Mouse (Mus musculus): ENCODE data around the gene Npr2. TPM values are rescaled to one million over a fixed set of nuclear protein-coding genes. Genes with fewer than 3 reads are reported as not detected.
A peak's percentile ranks its signal among the peaks of the same experiment; 100 is the strongest.

The Npr2 gene
- total and polyA plus RNA-seq, 3 experiments: 0.38 to 0.49 TPM; not detected in 1

DNA sequence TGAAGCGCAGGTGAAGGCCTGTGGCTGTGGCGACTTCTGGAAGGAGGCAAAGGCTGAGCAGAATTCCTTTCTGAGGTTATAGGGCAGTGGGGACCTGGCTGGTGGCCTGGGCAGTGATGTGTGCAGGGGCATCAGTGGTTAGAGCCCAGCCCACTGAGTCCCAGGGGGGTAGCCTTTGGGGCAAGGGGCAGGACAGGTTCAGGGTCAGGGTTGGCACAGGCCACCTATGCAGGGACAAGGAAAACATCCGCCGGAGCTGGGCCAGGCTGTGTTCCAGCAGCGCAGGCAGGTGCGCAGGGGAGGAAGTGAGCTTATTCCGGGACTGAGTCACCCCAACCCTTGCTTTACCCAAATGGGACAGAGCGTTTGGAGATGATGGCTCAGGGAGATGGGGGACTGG lies 45.3 kb upstream of the Npr2 start:
- peaks cover 32 to 60% of the 10 kb centered on the region in 2 experiments for H3K36me3 ChIP-seq (replicated peaks in 1 of 2; ENCODE audit: control insufficient read depth in 1 of 2, insufficient read depth in 1 of 2, low read length in 1 of 2)
- H3K9me3 ChIP-seq (replicated peaks; ENCODE audit: low read length): no peaks in the 10 kb centered on the region
- no peak overlapping the region for H3K9ac ChIP-seq (ENCODE audit: insufficient read depth, low read depth)
- no peak for TF ChIP-seq MYC (IDR thresholded peaks at IDR 0.05; ENCODE audit: low read depth, low read length)
- TF ChIP-seq ETS1 (conservative IDR thresholded peaks at IDR 0.05; ENCODE audit: low read depth, low read length): no peak
- TF ChIP-seq POLR2A (IDR thresholded peaks at IDR 0.05; ENCODE audit: low read depth, low read length): no peak
- in situ Hi-C loops (cut with MboI; ENCODE audit: low pct_ligation_motif_present, low pct_unique_long_range_greater_than_20kb, low sequenced_read_pairs): no loop called here
- H3K4me1 ChIP-seq (ENCODE audit: control insufficient read depth in 1 of 2, insufficient read depth in 2 of 2): peaks cover 0 to 10% of the 10 kb centered on the region in 2 experiments; a peak in 2 of 4 replicates
- H3K4me3 ChIP-seq (replicated peaks in 1 of 3; ENCODE audit: low read depth in 2 of 3, low read length in 2 of 3, poor library complexity in 1 of 3): no peak overlapping the region
- dilution Hi-C loops (cut with MboI; ENCODE audit: extremely low pct_ligation_motif_present, extremely low pct_unique_long_range_greater_than_20kb, low sequenced_read_pairs): no loop called here
- H3K27me3 ChIP-seq (replicated peaks): no peaks in the 10 kb centered on the region
- no peaks in the 10 kb centered on the region for H3K79me2 ChIP-seq (replicated peaks; ENCODE audit: control insufficient read depth, extremely low read depth, insufficient read depth, poor library complexity, severe bottlenecking)
- DNase-seq (ENCODE audit: extremely low read depth): no peak
- no peak overlapping the region for H3K4me2 ChIP-seq (ENCODE audit: insufficient read depth, low read depth, poor library complexity, severe bottlenecking)
- H3K27ac ChIP-seq (ENCODE audit: insufficient read depth, low read depth): no peak overlapping the region

GRCm38 (mm10) chr4:43587681-43588080 lies 44.1 kb upstream of the Npr2 start:
- in situ Hi-C loops (cut with MboI; ENCODE audit: low pct_ligation_motif_present, low pct_unique_long_range_greater_than_20kb, low sequenced_read_pairs): no loop called here

DNA sequence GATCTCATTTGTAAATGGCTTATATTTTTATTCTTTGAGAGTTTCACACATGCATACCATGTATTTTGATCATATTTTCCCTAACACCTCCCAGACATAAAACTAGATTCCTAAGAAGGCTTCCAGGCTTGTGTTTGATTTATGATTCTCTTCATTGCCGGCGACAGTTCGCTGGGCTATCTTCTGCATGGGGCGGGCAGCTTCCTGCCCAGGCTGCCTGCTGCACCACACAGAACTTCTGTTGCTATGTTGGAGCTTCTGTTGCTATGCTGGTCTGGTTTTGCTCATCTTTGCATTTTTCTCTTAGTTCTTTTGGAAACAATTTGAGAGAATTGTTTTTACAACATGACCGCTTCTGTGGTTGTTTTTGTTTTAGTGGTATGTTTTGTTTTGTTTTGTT lies 40.2 kb upstream of the Npr2 start:
- no peak for TF ChIP-seq JUND (conservative IDR thresholded peaks at IDR 0.05; ENCODE audit: low read depth, low read length)
- TF ChIP-seq KAT2A (IDR thresholded peaks at IDR 0.05; ENCODE audit: insufficient replicate concordance, low read length): no peak
- TF ChIP-seq TBP (conservative IDR thresholded peaks at IDR 0.05; ENCODE audit: low read depth, low read length): no peak
- no peak for TF ChIP-seq RAD21 (IDR thresholded peaks at IDR 0.05; ENCODE audit: low read depth, low read length)
- TF ChIP-seq MEF2A (IDR thresholded peaks at IDR 0.05; ENCODE audit: borderline replicate concordance, low read depth, low read length): no peak
- H3K4me3 ChIP-seq (replicated peaks in 1 of 3; ENCODE audit: low read depth in 2 of 3, low read length in 2 of 3, poor library complexity in 1 of 3): no peak overlapping the region
- in situ Hi-C loops (cut with MboI; ENCODE audit: low pct_ligation_motif_present, low pct_unique_long_range_greater_than_20kb, low sequenced_read_pairs): no loop called here
- H3K79me2 ChIP-seq (replicated peaks; ENCODE audit: control insufficient read depth, extremely low read depth, insufficient read depth, poor library complexity, severe bottlenecking): no peaks in the 10 kb centered on the region
- dilution Hi-C loops (cut with MboI; ENCODE audit: extremely low pct_ligation_motif_present, extremely low pct_unique_long_range_greater_than_20kb, low sequenced_read_pairs): no loop called here
- H3K4me2 ChIP-seq (ENCODE audit: insufficient read depth, low read depth, poor library complexity, severe bottlenecking): no peak overlapping the region
- H3K27ac ChIP-seq (ENCODE audit: insufficient read depth, low read depth): no peak overlapping the region
- DNase-seq (ENCODE audit: extremely low read depth): no peak
- H3K4me1 ChIP-seq (ENCODE audit: control insufficient read depth in 1 of 2, insufficient read depth in 2 of 2): no peaks in the 10 kb centered on the region
- H3K9me3 ChIP-seq (replicated peaks; ENCODE audit: low read length): no peaks in the 10 kb centered on the region
- no peak overlapping the region for H3K9ac ChIP-seq (ENCODE audit: insufficient read depth, low read depth)
- peaks cover 0 to 10% of the 10 kb centered on the region in 2 experiments for H3K36me3 ChIP-seq (replicated peaks in 1 of 2; ENCODE audit: control insufficient read depth in 1 of 2, insufficient read depth in 1 of 2, low read length in 1 of 2)
- no peaks in the 10 kb centered on the region for H3K27me3 ChIP-seq (replicated peaks)

More at GRCm38 (mm10) chr4:43587681-43588080, 44.1 kb upstream of the Npr2 start:
- peaks cover 23 to 47% of the 10 kb centered on the region in 2 experiments for H3K36me3 ChIP-seq (replicated peaks in 1 of 2; ENCODE audit: control insufficient read depth in 1 of 2, insufficient read depth in 1 of 2, low read length in 1 of 2)
- DNase-seq (ENCODE audit: extremely low read depth): no peak
- no peak overlapping the region for H3K4me2 ChIP-seq (ENCODE audit: insufficient read depth, low read depth, poor library complexity, severe bottlenecking)
- H3K9ac ChIP-seq (ENCODE audit: insufficient read depth, low read depth): no peak overlapping the region
- no peak overlapping the region for H3K4me3 ChIP-seq (replicated peaks in 1 of 3; ENCODE audit: low read depth in 2 of 3, low read length in 2 of 3, poor library complexity in 1 of 3)
- 0 out of 2 replicates have a peak, but pooled peaks have one; percentile 9 for TF ChIP-seq BHLHE40 (IDR thresholded peaks at IDR 0.05; ENCODE audit: low read depth, low read length)
- no peak for TF ChIP-seq ZMIZ1 (IDR thresholded peaks at IDR 0.05; ENCODE audit: low read depth, low read length)
- TF ChIP-seq SIN3A (IDR thresholded peaks at IDR 0.05; ENCODE audit: low read length): no peak
- TF ChIP-seq TCF12 (IDR thresholded peaks at IDR 0.05; ENCODE audit: low read depth, low read length): no peak
- no peak overlapping the region for H3K27ac ChIP-seq (ENCODE audit: insufficient read depth, low read depth)
- H3K79me2 ChIP-seq (replicated peaks; ENCODE audit: control insufficient read depth, extremely low read depth, insufficient read depth, poor library complexity, severe bottlenecking): no peaks in the 10 kb centered on the region
- dilution Hi-C loops (cut with MboI; ENCODE audit: extremely low pct_ligation_motif_present, extremely low pct_unique_long_range_greater_than_20kb, low sequenced_read_pairs): no loop called here
- H3K4me1 ChIP-seq (ENCODE audit: control insufficient read depth in 1 of 2, insufficient read depth in 2 of 2): no peaks in the 10 kb centered on the region
- H3K9me3 ChIP-seq (replicated peaks; ENCODE audit: low read length): no peaks in the 10 kb centered on the region
- no peaks in the 10 kb centered on the region for H3K27me3 ChIP-seq (replicated peaks)

Measured in CH12.LX (cell line).